Mouse (Mus musculus) CH12.LX (cell line): ENCODE measurements around the gene Slc22a14.
"Not testable (repeated sequence)": the region's sequence is repeated elsewhere in the genome, so short reads cannot be mapped to it uniquely, and the experiment has no call there.

Experiments
- CHD1 ChIP-seq: IDR thresholded peaks from 2 replicates; pipeline ENCODE4 v1.6.1; 2012; ENCODE audit warnings: low read depth, low read length, improper control_type of control experiment, inconsistent platforms
- CHD2 ChIP-seq: IDR thresholded peaks from 2 replicates; pipeline ENCODE4 v1.6.1; 2011; ENCODE audit warnings: low read length, improper control_type of control experiment
- CTCF ChIP-seq, 2 experiments: IDR thresholded peaks in 1 of 2; conservative IDR thresholded peaks in 1 of 2; 2 replicates each; pipeline ENCODE4 v1.5.1; 2011 to 2012; ENCODE audit warnings: low read depth in 2 of 2, low read length in 2 of 2, improper control_type of control experiment in 1 of 2, inconsistent platforms in 1 of 2, mild to moderate bottlenecking in 1 of 2, moderate library complexity in 1 of 2
- EP300 ChIP-seq: IDR thresholded peaks from 2 replicates; pipeline ENCODE4 v1.6.1; 2011; ENCODE audit warnings: low read length, improper control_type of control experiment
- ETS1 ChIP-seq: conservative IDR thresholded peaks from 2 replicates; pipeline ENCODE4 v1.6.1; 2012; ENCODE audit warnings: low read depth, mild to moderate bottlenecking, inconsistent platforms, low read length, improper control_type of control experiment, moderate library complexity
- GABPA ChIP-seq: IDR thresholded peaks from 2 replicates; pipeline ENCODE4 v1.6.1; 2012; ENCODE audit warnings: low read depth, low read length, improper control_type of control experiment, inconsistent platforms; ENCODE audit not compliant: insufficient replicate concordance
- MAFK ChIP-seq: IDR thresholded peaks from 2 replicates; pipeline ENCODE4 v1.6.1; 2011; ENCODE audit warnings: low read length, improper control_type of control experiment; ENCODE audit not compliant: insufficient replicate concordance
- PAX5 ChIP-seq: IDR thresholded peaks from 2 replicates; pipeline ENCODE4 v1.6.1; 2012; ENCODE audit warnings: low read length, inconsistent platforms, mixed read lengths
- POLR2A ChIP-seq: IDR thresholded peaks from 2 replicates; pipeline ENCODE4 v1.6.1; 2011; ENCODE audit warnings: low read depth, mild to moderate bottlenecking, improper control_type of control experiment, low read length
- RCOR1 ChIP-seq: conservative IDR thresholded peaks from 2 replicates; pipeline ENCODE4 v1.6.1; 2012; ENCODE audit warnings: low read depth, mild to moderate bottlenecking, inconsistent platforms, low read length, improper control_type of control experiment
- SIN3A ChIP-seq: IDR thresholded peaks from 2 replicates; pipeline ENCODE4 v1.6.1; 2012; ENCODE audit warnings: low read length, improper control_type of control experiment, inconsistent platforms
- SMC3 ChIP-seq: IDR thresholded peaks from 2 replicates; pipeline ENCODE4 v1.6.1; 2011; ENCODE audit warnings: low read depth, low read length, improper control_type of control experiment
- ZNF384 ChIP-seq: IDR thresholded peaks from 2 replicates; pipeline ENCODE4 v1.6.1; 2012; ENCODE audit warnings: low read depth, low read length, improper control_type of control experiment, inconsistent platforms

DNA sequence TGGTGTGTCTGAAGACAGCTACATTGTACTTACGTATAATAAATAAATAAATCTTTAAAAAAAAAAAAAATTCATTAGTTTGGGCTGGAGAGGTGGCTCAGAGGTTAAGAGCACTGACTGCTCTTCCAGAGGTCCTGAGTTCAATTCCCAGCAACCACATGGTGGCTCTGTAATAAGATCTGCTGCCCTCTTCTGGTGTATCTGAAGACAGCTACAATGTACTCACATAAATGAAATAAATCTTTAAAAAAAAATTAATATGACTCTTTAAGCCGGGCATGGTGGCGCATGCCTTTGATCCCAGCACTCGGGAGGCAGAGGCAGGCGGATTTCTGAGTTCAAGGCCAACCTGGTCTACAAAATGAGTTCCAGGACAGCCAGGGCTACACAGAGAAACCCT is 90.5 kb downstream of the Slc22a14 start:
- not testable (repeated sequence) for TF ChIP-seq GABPA, MAFK, EP300, CHD1, RCOR1, POLR2A, CHD2, SIN3A, ETS1, ZNF384, PAX5
- TF ChIP-seq CTCF (conservative IDR thresholded peaks at IDR 0.05 in 1 of 2, IDR thresholded peaks at IDR 0.05 in 1 of 2; ENCODE audit: low read depth in 2 of 2, low read length in 2 of 2) (peak in 1 of 2 experiments; percentile 40; a peak in 2 of 4 replicates), SMC3 (peak; percentile 27)
